Mouse (Mus musculus) midbrain, postnatal 0 days (tissue): Measurements from ENCODE around the gene Gfi1b. TPM values are rescaled to one million over a fixed set of nuclear protein-coding genes. Genes with fewer than 3 reads are reported as not detected.

Experiments used
- ATAC-seq: fragments of 200-750 bp; cut with Nextera tagmentation; 2 replicates; pipeline ENCODE4 v1.8.0; 2017; ENCODE audit warnings: moderate number of reproducible peaks, mild to moderate bottlenecking, moderate TSS enrichment, moderate library complexity; ENCODE audit not compliant: low FRiP score
- DNase-seq: peaks from one replicate; pipeline ENCODE4 v3.0.0-alpha.2; 2015; ENCODE audit warnings: low spot score
- H3K27ac ChIP-seq: fragments of 300-500 bp; sonication (generic); 2 replicates; pipeline ENCODE4 v1.5.1; 2014; ENCODE audit warnings: low read depth, mild to moderate bottlenecking, low read length, mixed read lengths
- H3K27me3 ChIP-seq: fragments of 300-500 bp; sonication (generic); 2 replicates; pipeline ENCODE4 v1.6.1; 2014; ENCODE audit warnings: low read length, control low read depth, mixed read lengths; ENCODE audit not compliant: insufficient read depth
- H3K36me3 ChIP-seq: fragments of 300-500 bp; sonication (generic); 2 replicates; pipeline ENCODE4 v1.6.1; 2014; ENCODE audit warnings: low read length, control low read depth, mixed read lengths; ENCODE audit not compliant: insufficient read depth
- H3K4me1 ChIP-seq: fragments of 300-500 bp; sonication (generic); 2 replicates; pipeline ENCODE4 v1.6.1; 2014; ENCODE audit warnings: mild to moderate bottlenecking, control low read depth, antibody characterized with exemption, low read length, mixed read lengths; ENCODE audit not compliant: insufficient read depth
- H3K4me2 ChIP-seq: fragments of 300-500 bp; sonication (generic); 2 replicates; pipeline ENCODE4 v1.6.1; 2014; ENCODE audit warnings: low read depth, mild to moderate bottlenecking, low read length, mixed read lengths; ENCODE audit not compliant: poor library complexity, severe bottlenecking
- H3K4me3 ChIP-seq: fragments of 300-500 bp; sonication (generic); 2 replicates; pipeline ENCODE4 v1.5.1; 2014; ENCODE audit warnings: low read depth, mild to moderate bottlenecking, low read length, moderate library complexity
- H3K9ac ChIP-seq: fragments of 300-500 bp; sonication (generic); replicated peaks from 2 replicates; pipeline ENCODE4 v1.6.1; 2014; ENCODE audit warnings: mild to moderate bottlenecking, low read length, moderate library complexity, mixed read lengths; ENCODE audit not compliant: poor library complexity, severe bottlenecking
- H3K9me3 ChIP-seq: fragments of 300-500 bp; sonication (generic); 2 replicates; pipeline ENCODE4 v1.6.1; 2016; ENCODE audit warnings: low read length, control low read depth
- CTCF ChIP-seq: IDR thresholded peaks from 2 replicates; pipeline ENCODE4 v1.5.1; 2016; ENCODE audit warnings: antibody characterized with exemption, mild to moderate bottlenecking
- WGBS: fragments of 180-500 bp; shearing (Covaris S2); extraction: QIAGEN DNeasy Blood & Tissue Kit; methylation state at CpG from one replicate; pipeline ENCODE4 v1.1.7; 2014; 5-methylcytosine and 5-hydroxymethylcytosine counted together
- microRNA-seq: library from miRNA; unstranded; fragments of <30 nt; microRNA quantifications from one replicate; pipeline ENCODE4, GENCODE M21; 2016; ENCODE audit warnings: borderline number of aligned reads
- polyA plus RNA-seq: library from polyadenylated mRNA; unstranded; fragments of >200 nt; fragmentation: Nextera tagmentation; extraction: Ambion mirVana; gene quantifications from 2 replicates; pipeline ENCODE4 v1.2.1, GENCODE M21; 2015
- total RNA-seq: library from RNA; depleted of rRNA; stranded (reverse); fragments of >200 nt; gene quantifications from 2 replicates; pipeline ENCODE4 v1.2.3, GENCODE M21; 2014; rRNA removed

The Gfi1b gene
- total and polyA plus RNA-seq, 2 experiments from 2014 or later = not detected

DNA sequence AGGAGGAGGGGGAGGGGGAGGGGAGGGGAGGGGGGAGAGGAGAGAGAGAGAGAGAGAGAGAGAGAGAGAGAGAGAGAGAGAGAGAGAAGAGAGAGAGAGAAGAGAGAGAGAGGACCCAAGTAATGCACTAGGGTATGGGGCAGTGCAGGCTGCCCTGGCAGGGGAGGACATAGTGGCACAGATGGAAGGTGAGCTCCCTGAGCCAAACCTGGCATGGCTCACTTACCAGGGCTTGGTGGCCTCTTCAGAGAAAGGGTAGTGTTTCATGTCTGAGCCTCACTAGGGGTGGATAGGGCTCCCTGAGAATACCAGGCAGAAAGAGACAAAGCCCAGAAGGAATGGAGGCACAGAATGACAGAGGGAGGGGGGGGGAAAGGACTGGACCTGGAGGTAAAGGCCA is 58.0 kb downstream of the Gfi1b start:
- no peak overlapping the region for H3K27ac ChIP-seq
- TF ChIP-seq CTCF = no peak
- DNase-seq (no peak), ATAC-seq (no peak)
- H3K9me3 ChIP-seq = no peaks in the 10 kb centered on the region
- peaks cover 34% of the 10 kb centered on the region for H3K36me3 ChIP-seq
- H3K9ac ChIP-seq = no peak overlapping the region
- no peak overlapping the region for H3K4me3 ChIP-seq
- no peak overlapping the region for H3K4me2 ChIP-seq
- no peaks in the 10 kb centered on the region for H3K4me1 ChIP-seq
- no peaks in the 10 kb centered on the region for H3K27me3 ChIP-seq

DNA sequence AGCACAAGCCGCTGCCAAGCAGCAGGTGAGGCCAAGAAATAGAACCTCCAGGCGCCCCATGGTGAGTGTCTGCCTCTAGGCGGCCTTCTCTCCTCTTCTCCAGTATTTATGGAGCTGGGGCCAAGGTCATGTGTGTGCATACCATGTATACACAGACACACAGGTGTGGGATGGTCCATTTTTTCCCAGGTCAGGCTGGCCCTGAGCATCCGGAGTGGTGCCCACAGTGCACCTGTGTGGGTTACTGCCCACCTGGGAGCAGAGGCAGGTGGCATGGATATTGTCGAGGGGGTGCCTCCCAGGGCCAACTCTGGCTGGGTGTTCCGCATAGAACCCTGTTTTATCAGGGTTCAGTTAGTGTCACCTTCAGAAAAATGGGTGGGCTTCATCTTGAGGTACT is 58.5 kb downstream of the Gfi1b start, which contains the start of gene Cel:
Gene Cel, minus strand, starts transcription at position 101 of the 400 bp plus-strand sequence.
- H3K4me2 ChIP-seq = no peak within 1 kb of the TSS
- no peaks in the 10 kb centered on the region for H3K4me1 ChIP-seq
- no peak within 1 kb of the TSS for H3K9ac ChIP-seq
- H3K27me3 ChIP-seq = no peaks in the 10 kb centered on the region
- H3K36me3 ChIP-seq = peaks cover 28% of the 10 kb centered on the region
- ATAC-seq (no peak), DNase-seq (no peak)
- no peaks in the 10 kb centered on the region for H3K9me3 ChIP-seq
- 70% methylated on average over 6 of the region's 6 CpGs for WGBS
- no peak within 1 kb of the TSS for H3K27ac ChIP-seq
- no peak for TF ChIP-seq CTCF
- no peak within 1 kb of the TSS for H3K4me3 ChIP-seq

Small RNA genes within 50 kb of the gene (microRNA-seq; reads per million reads assigned to microRNA genes)
- gene Gm22824 = not detected

Other genes with a start within 250 kb of the Gfi1b start
- gene Ppp1r26, start 175.2 kb downstream of the Gfi1b start, total RNA-seq = 54.5 and 84.3 TPM in 2 replicates
- 14.2 and 17.5 TPM in 2 replicates for gene Ppp1r26, start 175.2 kb downstream of the Gfi1b start, polyA plus RNA-seq
- gene 1700007K13Rik, start 155.7 kb downstream of the Gfi1b start, total RNA-seq = 3.4 and 6.2 TPM in 2 replicates
- gene 1700007K13Rik, start 155.7 kb downstream of the Gfi1b start, polyA plus RNA-seq = 5.4 and 5.8 TPM in 2 replicates
- 27.7 and 28.2 TPM in 2 replicates for gene Mrps2, start 153.9 kb downstream of the Gfi1b start, total RNA-seq
- gene Mrps2, start 153.9 kb downstream of the Gfi1b start, polyA plus RNA-seq = 38.3 and 42.3 TPM in 2 replicates
- 3.3 and 5.4 TPM in 2 replicates for gene Gbgt1, start 125.1 kb downstream of the Gfi1b start, total RNA-seq
- 0.75 and 0.81 TPM in 2 replicates for gene Gbgt1, start 125.1 kb downstream of the Gfi1b start, polyA plus RNA-seq
- not detected in 2 replicates for gene Gm10134, start 115.9 kb downstream of the Gfi1b start, total RNA-seq
- 3.6 and 4.0 TPM in 2 replicates for gene Gm10134, start 115.9 kb downstream of the Gfi1b start, polyA plus RNA-seq
- gene Ralgds, start 108.9 kb downstream of the Gfi1b start, total RNA-seq = 212 and 292 TPM in 2 replicates
- gene Ralgds, start 108.9 kb downstream of the Gfi1b start, polyA plus RNA-seq = 82.1 and 84.6 TPM in 2 replicates
- not detected in 2 replicates for gene Cel, start 58.6 kb downstream of the Gfi1b start, total RNA-seq
- not detected in 2 replicates for gene Cel, start 58.6 kb downstream of the Gfi1b start, polyA plus RNA-seq
- gene Gtf3c5, start 38.2 kb downstream of the Gfi1b start, total RNA-seq = 23.3 and 26.7 TPM in 2 replicates
- gene Gtf3c5, start 38.2 kb downstream of the Gfi1b start, polyA plus RNA-seq = 29.3 and 33.5 TPM in 2 replicates
- 41.3 and 42.9 TPM in 2 replicates for gene Tsc1, start 19.2 kb upstream of the Gfi1b start, total RNA-seq
- gene Tsc1, start 19.2 kb upstream of the Gfi1b start, polyA plus RNA-seq = 19.5 and 22.9 TPM in 2 replicates
- not detected in 2 replicates for gene Spaca9, start 77.7 kb upstream of the Gfi1b start, total RNA-seq
- gene Spaca9, start 77.7 kb upstream of the Gfi1b start, polyA plus RNA-seq = 2.5 and 2.7 TPM in 2 replicates
- 2.3 and 2.8 TPM in 2 replicates for gene Ak8, start 78.2 kb upstream of the Gfi1b start, total RNA-seq
- 4.9 and 5.3 TPM in 2 replicates for gene Ak8, start 78.2 kb upstream of the Gfi1b start, polyA plus RNA-seq
- gene Gtf3c4, start 218.4 kb upstream of the Gfi1b start, total RNA-seq = 66.3 and 84.2 TPM in 2 replicates
- 13.7 and 15.0 TPM in 2 replicates for gene Gtf3c4, start 218.4 kb upstream of the Gfi1b start, polyA plus RNA-seq
- 18.2 and 18.5 TPM in 2 replicates for gene Ddx31, start 218.4 kb upstream of the Gfi1b start, total RNA-seq
- 8.3 and 10.3 TPM in 2 replicates for gene Ddx31, start 218.4 kb upstream of the Gfi1b start, polyA plus RNA-seq